Mouse (Mus musculus): ENCODE results near the gene Gm7697. TPM values are rescaled to one million over a fixed set of nuclear protein-coding genes. Genes with fewer than 3 reads are reported as not detected.

Gene Gm7697
- polyA plus RNA-seq (2012; rRNA removed): 0.05 and 0.15 TPM in 2 replicates

DNA sequence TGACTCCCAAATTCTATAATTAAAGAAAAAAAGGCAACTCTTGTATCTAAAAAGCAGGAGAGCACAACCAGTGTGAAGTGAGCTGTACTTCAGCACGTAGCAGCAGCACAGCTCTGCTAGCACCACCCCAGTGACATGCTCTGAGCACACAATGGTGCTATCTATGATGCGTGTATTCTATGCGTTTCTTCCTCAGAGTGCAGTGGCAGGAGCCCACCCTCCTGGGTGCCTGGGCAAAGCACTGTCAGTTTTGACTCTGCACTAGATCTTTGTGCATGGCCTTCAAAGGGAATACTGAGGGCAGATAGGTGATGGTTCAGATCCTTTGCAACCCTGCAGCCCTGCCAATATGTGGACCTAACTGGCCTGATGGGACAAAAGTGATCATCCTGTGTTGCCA, at the start of gene Gm7697:
Gene Gm7697 (minus strand): TSS at position 101 of the 400 bp plus-strand sequence.

DNA sequence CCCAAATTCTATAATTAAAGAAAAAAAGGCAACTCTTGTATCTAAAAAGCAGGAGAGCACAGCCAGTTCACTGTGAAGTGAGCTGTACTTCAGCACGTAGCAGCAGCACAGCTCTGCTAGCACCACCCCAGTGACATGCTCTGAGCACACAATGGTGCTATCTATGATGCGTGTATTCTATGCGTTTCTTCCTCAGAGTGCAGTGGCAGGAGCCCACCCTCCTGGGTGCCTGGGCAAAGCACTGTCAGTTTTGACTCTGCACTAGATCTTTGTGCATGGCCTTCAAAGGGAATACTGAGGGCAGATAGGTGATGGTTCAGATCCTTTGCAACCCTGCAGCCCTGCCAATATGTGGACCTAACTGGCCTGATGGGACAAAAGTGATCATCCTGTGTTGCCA, 69.3 kb downstream of the Gm7697 start, which contains the start of gene Gm9495:
Gene Gm9495 (minus strand): TSS at position 101 of the 400 bp plus-strand sequence.

Other genes starting within 250 kb of the Gm7697 start
- 0.11 TPM in 1 of 2 replicates, not detected in the other for gene Gm9495, start 69.4 kb downstream of the Gm7697 start, polyA plus RNA-seq (2012; rRNA removed)
- gene Zfp868, start 102.6 kb upstream of the Gm7697 start, polyA plus RNA-seq (2012; rRNA removed): 22.2 and 24.8 TPM in 2 replicates
- gene Zfp964, start 131.5 kb upstream of the Gm7697 start, polyA plus RNA-seq (2012; rRNA removed): 2.1 and 2.2 TPM in 2 replicates
- gene Zfp869, start 187.7 kb upstream of the Gm7697 start, polyA plus RNA-seq (2012; rRNA removed): 18.0 and 18.7 TPM in 2 replicates
- gene Zfp963, start 227.0 kb upstream of the Gm7697 start, polyA plus RNA-seq (2012; rRNA removed): 10.6 and 11.1 TPM in 2 replicates

All from central nervous system, embryonic 14 days (tissue).